Mouse (Mus musculus) hindbrain, postnatal 0 days (tissue): ENCODE results near the gene Gm10134. TPM values are rescaled to one million over a fixed set of nuclear protein-coding genes. Genes with fewer than 3 reads are reported as not detected.

Source experiments
- ATAC-seq: fragments of 200-750 bp; cut with Nextera tagmentation; 2 replicates; pipeline ENCODE4 v1.8.0; 2017; ENCODE audit warnings: mild to moderate bottlenecking, moderate TSS enrichment, moderate library complexity
- DNase-seq: peaks from one replicate; pipeline ENCODE4 v3.0.0-alpha.2; 2015; ENCODE audit warnings: low spot score
- H3K27ac ChIP-seq: fragments of 300-500 bp; sonication (generic); 2 replicates; pipeline ENCODE4 v1.5.1; 2014; ENCODE audit warnings: mild to moderate bottlenecking
- H3K27me3 ChIP-seq: fragments of 300-500 bp; sonication (generic); 2 replicates; pipeline ENCODE4 v1.6.1; 2014; ENCODE audit warnings: low read length, mixed read lengths; ENCODE audit not compliant: insufficient read depth
- H3K36me3 ChIP-seq: fragments of 300-500 bp; sonication (generic); 2 replicates; pipeline ENCODE4 v1.6.1; 2014; ENCODE audit warnings: low read length, mixed read lengths; ENCODE audit not compliant: insufficient read depth
- H3K4me1 ChIP-seq: fragments of 300-500 bp; sonication (generic); 2 replicates; pipeline ENCODE4 v1.6.1; 2014; ENCODE audit warnings: antibody characterized with exemption, low read length, mixed read lengths; ENCODE audit not compliant: insufficient read depth
- H3K4me2 ChIP-seq: fragments of 300-500 bp; sonication (generic); 2 replicates; pipeline ENCODE4 v1.6.1; 2014; ENCODE audit warnings: low read depth, mild to moderate bottlenecking, low read length, moderate library complexity, mixed read lengths
- H3K4me3 ChIP-seq: fragments of 300-500 bp; sonication (generic); 2 replicates; pipeline ENCODE4 v1.5.1; 2014; ENCODE audit warnings: low read length
- H3K9ac ChIP-seq: fragments of 300-500 bp; sonication (generic); replicated peaks from 2 replicates; pipeline ENCODE4 v1.6.1; 2014; ENCODE audit warnings: mild to moderate bottlenecking, low read length, moderate library complexity, mixed read lengths
- H3K9me3 ChIP-seq: fragments of 300-500 bp; sonication (generic); 2 replicates; pipeline ENCODE4 v1.6.1; 2016; ENCODE audit warnings: low read length, mixed read lengths
- CTCF ChIP-seq: IDR thresholded peaks from 2 replicates; pipeline ENCODE4 v1.5.1; 2016; ENCODE audit warnings: antibody characterized with exemption, control low read depth, low read depth
- WGBS: fragments of 180-500 bp; shearing (Covaris S2); extraction: QIAGEN DNeasy Blood & Tissue Kit; methylation state at CpG from one replicate; pipeline ENCODE4 v1.1.7; 2014; 5-methylcytosine and 5-hydroxymethylcytosine counted together
- polyA plus RNA-seq: library from polyadenylated mRNA; unstranded; fragments of >200 nt; fragmentation: Nextera tagmentation; extraction: Ambion mirVana; gene quantifications from 2 replicates; pipeline ENCODE4 v1.2.1, GENCODE M21; 2015
- total RNA-seq: library from RNA; depleted of rRNA; stranded (reverse); fragments of >200 nt; gene quantifications from 2 replicates; pipeline ENCODE4 v1.2.3, GENCODE M21; 2014; rRNA removed

Gm10134 gene
- not detected in 2 replicates for total RNA-seq
- 4.0 and 4.8 TPM in 2 replicates for polyA plus RNA-seq

DNA sequence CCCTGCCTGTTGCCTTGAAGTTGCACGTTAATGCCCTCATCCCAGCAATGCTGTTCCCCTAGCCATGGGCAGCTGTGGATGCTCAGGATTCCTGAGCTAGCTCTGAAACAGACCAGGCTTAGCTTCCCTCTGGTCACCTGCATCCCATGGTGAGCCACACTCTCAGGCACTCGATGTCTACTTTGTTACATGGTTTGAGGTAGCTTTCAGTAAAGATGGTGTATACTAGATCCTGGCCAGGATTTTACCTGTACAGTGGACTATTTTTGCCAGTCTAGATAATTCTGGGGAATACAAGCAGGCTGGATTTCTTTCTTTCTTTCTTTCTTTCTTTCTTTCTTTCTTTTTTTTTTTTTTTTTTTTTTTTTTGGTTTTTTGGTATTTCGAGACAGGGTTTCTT lies at the start of gene Gm10134:
Gene Gm10134 (plus strand): TSS at position 301 of the 400 bp plus-strand sequence.
- Histone ChIP-seq H3K4me1 (no peaks in the 10 kb centered on the region), H3K27ac (no peak within 1 kb of the TSS), H3K9ac (no peak within 1 kb of the TSS), H3K4me3 (no peak within 1 kb of the TSS), H3K4me2 (no peak within 1 kb of the TSS), H3K36me3 (no peaks in the 10 kb centered on the region), H3K27me3 (no peaks in the 10 kb centered on the region), H3K9me3 (no peaks in the 10 kb centered on the region)
- 87% methylated on average over 3 of the region's 3 CpGs for WGBS
- ATAC-seq, result no peak
- DNase-seq, result no peak
- TF ChIP-seq CTCF, result no peak

GRCm38 (mm10) chr2:28456616-28457015 lies 49.3 kb upstream of the Gm10134 start:
- peaks cover 16% of the 10 kb centered on the region for H3K36me3 ChIP-seq
- H3K9ac ChIP-seq, result no peak overlapping the region
- no peak overlapping the region for H3K4me2 ChIP-seq
- no peak overlapping the region for H3K4me3 ChIP-seq
- WGBS, result 56% methylated on average over 1 of the region's 1 CpGs
- no peak for TF ChIP-seq CTCF
- no peak overlapping the region for H3K27ac ChIP-seq
- ATAC-seq (no peak), DNase-seq (peak; percentile 49)
- H3K27me3 ChIP-seq, result no peaks in the 10 kb centered on the region
- H3K4me1 ChIP-seq, result no peaks in the 10 kb centered on the region
- H3K9me3 ChIP-seq, result no peaks in the 10 kb centered on the region

GRCm38 (mm10) chr2:28463919-28464318 lies 42.0 kb upstream of the Gm10134 start:
- H3K36me3 ChIP-seq, result no peaks in the 10 kb centered on the region
- no peak overlapping the region for H3K4me2 ChIP-seq
- no peaks in the 10 kb centered on the region for H3K9me3 ChIP-seq
- peak; percentile 66 for TF ChIP-seq CTCF
- 45% methylated on average over 3 of the region's 3 CpGs for WGBS
- H3K27ac ChIP-seq, result no peak overlapping the region
- H3K9ac ChIP-seq, result no peak overlapping the region
- DNase-seq (peak; percentile 57), ATAC-seq (no peak)
- H3K4me3 ChIP-seq, result no peak overlapping the region
- H3K27me3 ChIP-seq, result no peaks in the 10 kb centered on the region
- peaks cover 14% of the 10 kb centered on the region for H3K4me1 ChIP-seq

- no peaks in the 10 kb centered on the region for H3K27me3 ChIP-seq
- 71% methylated on average over 9 of the region's 9 CpGs for WGBS
- H3K9me3 ChIP-seq, result no peaks in the 10 kb centered on the region
- H3K36me3 ChIP-seq, result peaks cover 8% of the 10 kb centered on the region; the same call in 1 of the 2 replicates
- no peak overlapping the region for H3K27ac ChIP-seq
- ATAC-seq, result no peak
- no peak overlapping the region for H3K9ac ChIP-seq
- DNase-seq, result no peak
- no peak for TF ChIP-seq CTCF
- H3K4me2 ChIP-seq, result no peak overlapping the region
- H3K4me3 ChIP-seq, result no peak overlapping the region
- H3K4me1 ChIP-seq, result peaks cover 15% of the 10 kb centered on the region
These were observed 41.0 kb upstream of the Gm10134 start for GRCm38 (mm10) chr2:28464919-28465318.

- H3K27ac ChIP-seq, result peak within 1 kb of the TSS; percentile 54; the same call in 1 of the 2 replicates
- H3K4me3 ChIP-seq, result peak within 1 kb of the TSS; percentile 25
- TF ChIP-seq CTCF, result no peak
- no peaks in the 10 kb centered on the region for H3K9me3 ChIP-seq
- DNase-seq (peak; percentile 82), ATAC-seq (peak; percentile 79)
- peaks cover 15% of the 10 kb centered on the region for H3K4me1 ChIP-seq
- H3K4me2 ChIP-seq, result peak within 1 kb of the TSS; percentile 54
- 6% methylated on average over 25 of the region's 25 CpGs for WGBS
- peaks cover 13% of the 10 kb centered on the region; the same call in 1 of the 2 replicates for H3K36me3 ChIP-seq
- no peaks in the 10 kb centered on the region for H3K27me3 ChIP-seq
- H3K9ac ChIP-seq, result no peak within 1 kb of the TSS; the same call in 1 of the 2 replicates
These were observed 39.9 kb upstream of the Gm10134 start, which contains the start of gene 1700007K13Rik for GRCm38 (mm10) chr2:28465836-28466518. Gene 1700007K13Rik, minus strand, starts transcription at chr2:28466332.

DNA sequence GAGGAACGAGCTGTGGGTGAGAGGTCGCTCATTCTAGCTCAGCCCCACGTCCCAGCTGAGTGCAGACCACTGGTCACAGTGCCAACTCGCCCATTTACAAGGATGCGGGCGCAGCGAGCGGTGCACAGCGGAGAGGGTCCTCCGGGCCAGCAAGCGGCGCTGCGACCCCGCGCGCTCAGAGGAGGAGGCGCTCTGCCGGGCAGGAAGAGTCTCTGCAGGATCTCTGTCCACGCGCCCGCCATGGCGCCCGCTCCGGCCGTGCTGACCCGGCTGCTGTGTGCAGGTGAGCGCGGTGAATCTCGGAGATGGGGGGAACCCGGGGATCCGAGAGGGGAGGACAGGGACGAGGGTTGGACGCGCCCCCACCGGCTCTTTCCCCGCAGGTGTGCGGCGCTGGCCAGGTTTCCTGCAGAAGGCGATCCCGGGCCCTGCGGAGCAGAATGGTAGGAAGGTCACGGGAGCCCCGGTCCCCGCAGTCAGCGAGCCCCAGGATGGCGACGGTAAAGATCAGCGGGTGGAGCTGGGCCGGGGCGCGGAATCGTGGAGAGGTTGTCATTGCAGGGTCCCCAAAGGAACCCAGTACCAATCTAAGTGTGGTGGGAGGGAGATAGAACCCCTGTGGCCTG lies 37.9 kb upstream of the Gm10134 start, which contains the start of gene Mrps2:
Gene Mrps2 (plus strand): TSS at position 207 of the 626 bp plus-strand sequence.
- H3K9ac ChIP-seq, result peak within 1 kb of the TSS; percentile 83
- ATAC-seq (peak; percentile 92), DNase-seq (peak; percentile 93)
- no peaks in the 10 kb centered on the region for H3K9me3 ChIP-seq
- peak within 1 kb of the TSS; percentile 73 for H3K4me3 ChIP-seq
- peaks cover 18% of the 10 kb centered on the region; the same call in 1 of the 2 replicates for H3K36me3 ChIP-seq
- TF ChIP-seq CTCF, result peak; percentile 82
- H3K4me1 ChIP-seq, result peaks cover 15% of the 10 kb centered on the region
- peak within 1 kb of the TSS; percentile 41; the same call in 1 of the 2 replicates for H3K27ac ChIP-seq
- H3K4me2 ChIP-seq, result peak within 1 kb of the TSS; percentile 80
- no peaks in the 10 kb centered on the region for H3K27me3 ChIP-seq
- WGBS, result under 1% methylated on average over 50 of the region's 52 CpGs
